Mouse (Mus musculus): ENCODE measurements at regions not wholly inside any gene's neighbourhood (a gene's known extent, or its start where the extent isn't known, plus 50 kb on each side); places are given as distances from the start of the nearest gene placed in this dataset.

DNA sequence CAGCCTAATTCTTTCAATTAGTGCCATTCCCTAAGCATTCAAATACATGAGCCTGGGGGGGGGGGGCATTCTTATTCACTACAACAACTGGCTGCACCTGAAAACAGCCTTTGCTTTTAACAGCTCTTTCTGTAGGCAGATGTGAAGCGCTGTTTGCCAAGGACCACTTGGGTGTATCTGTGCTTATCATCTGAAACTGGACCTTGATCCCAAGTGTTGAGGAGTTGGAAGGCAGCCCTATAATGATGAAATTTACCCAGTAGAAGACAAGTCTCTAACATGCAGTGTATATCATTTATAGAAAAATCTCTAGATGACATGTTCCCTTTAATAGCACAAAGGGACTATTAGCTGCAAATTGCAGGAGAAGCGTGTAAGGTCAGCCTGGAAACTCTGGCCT, 660.0 kb downstream of the Zfp619 start:
- TF ChIP-seq ZC3H11A (IDR thresholded peaks at IDR 0.05; ENCODE audit: borderline replicate concordance, low read depth, low read length) (no peak), ZNF384 (IDR thresholded peaks at IDR 0.05; ENCODE audit: low read depth, low read length) (no peak), CHD2 (IDR thresholded peaks at IDR 0.05; ENCODE audit: low read depth, low read length) (no peak)
